Mouse (Mus musculus): Measurements from ENCODE around the gene Ost4. TPM values are rescaled to one million over a fixed set of nuclear protein-coding genes. Genes with fewer than 3 reads are reported as not detected.

Ost4 gene
- polyA plus RNA-seq, 1 experiment from 2014 or later, result 407 TPM

- 41% methylated on average over 15 of the region's 15 CpGs for WGBS
- no peak for DNase-seq (ENCODE audit: low spot score)
- H3K27ac ChIP-seq (replicated peaks), result no peak overlapping the region
- H3K36me3 ChIP-seq (replicated peaks), result peaks cover 14% of the 10 kb centered on the region; the same call in 1 of the 2 replicates
- H3K4me3 ChIP-seq, result no peak overlapping the region
- peaks cover 19% of the 10 kb centered on the region for H3K4me1 ChIP-seq
- H3K9me3 ChIP-seq, result no peaks in the 10 kb centered on the region
- 0 out of 2 replicates have a peak, but pooled peaks cover 9% of the 10 kb centered on the region for H3K27me3 ChIP-seq (replicated peaks; ENCODE audit: low read depth, poor library complexity, severe bottlenecking)
Observed at GRCm38 (mm10) chr5:30864322-30864721, 43.3 kb downstream of the Ost4 start.

- 42% methylated on average over 4 of the region's 4 CpGs for WGBS
- H3K4me3 ChIP-seq, result no peak overlapping the region
- H3K27ac ChIP-seq (replicated peaks), result no peak overlapping the region
- peak; percentile 15 for DNase-seq (ENCODE audit: low spot score)
- peaks cover 14% of the 10 kb centered on the region; the same call in 1 of the 2 replicates for H3K36me3 ChIP-seq (replicated peaks)
- H3K9me3 ChIP-seq, result no peaks in the 10 kb centered on the region
- 0 out of 2 replicates have a peak, but pooled peaks cover 9% of the 10 kb centered on the region for H3K27me3 ChIP-seq (replicated peaks; ENCODE audit: low read depth, poor library complexity, severe bottlenecking)
- peaks cover 14% of the 10 kb centered on the region for H3K4me1 ChIP-seq
Observed at GRCm38 (mm10) chr5:30863852-30864251, 43.7 kb downstream of the Ost4 start.

GRCm38 (mm10) chr5:30856124-30856523, 51.5 kb downstream of the Ost4 start:
- Histone ChIP-seq H3K4me1 (no peaks in the 10 kb centered on the region), H3K36me3 (replicated peaks) (no peaks in the 10 kb centered on the region), H3K4me3 (no peak overlapping the region), H3K27ac (replicated peaks) (no peak overlapping the region), H3K27me3 (replicated peaks; ENCODE audit: low read depth, poor library complexity, severe bottlenecking) (no peaks in the 10 kb centered on the region), H3K9me3 (no peaks in the 10 kb centered on the region)
- DNase-seq (ENCODE audit: low spot score), result no peak
- WGBS, result 82% methylated on average over 2 of the region's 2 CpGs

Other genes with a start within 250 kb of the Ost4 start
- 458 and 467 TPM in 2 replicates for gene Cenpa, start 241.0 kb downstream of the Ost4 start, polyA plus RNA-seq (2016; fragmentation: Nextera tagmentation; extraction: Ambion mirVana)
- 32.8 and 39.6 TPM in 2 replicates for gene Dpysl5, start 196.2 kb downstream of the Ost4 start, polyA plus RNA-seq (2016; fragmentation: Nextera tagmentation; extraction: Ambion mirVana)
- gene Mapre3, start 93.1 kb downstream of the Ost4 start, polyA plus RNA-seq (2016; fragmentation: Nextera tagmentation; extraction: Ambion mirVana), result 15.2 and 15.5 TPM in 2 replicates
- gene Tmem214, start 39.8 kb downstream of the Ost4 start, polyA plus RNA-seq (2016; fragmentation: Nextera tagmentation; extraction: Ambion mirVana), result 68.7 and 71.1 TPM in 2 replicates
- gene Agbl5, start 19.1 kb downstream of the Ost4 start, polyA plus RNA-seq (2016; fragmentation: Nextera tagmentation; extraction: Ambion mirVana), result 21.8 and 26.9 TPM in 2 replicates
- 158 and 162 TPM in 2 replicates for gene Emilin1, start 5.6 kb upstream of the Ost4 start, polyA plus RNA-seq (2016; fragmentation: Nextera tagmentation; extraction: Ambion mirVana)
- gene Khk, start 13.6 kb upstream of the Ost4 start, polyA plus RNA-seq (2016; fragmentation: Nextera tagmentation; extraction: Ambion mirVana), result 8.1 and 9.9 TPM in 2 replicates
- 2.2 and 3.2 TPM in 2 replicates for gene Cgref1, start 37.8 kb upstream of the Ost4 start, polyA plus RNA-seq (2016; fragmentation: Nextera tagmentation; extraction: Ambion mirVana)
- 142 and 150 TPM in 2 replicates for gene Preb, start 52.6 kb upstream of the Ost4 start, polyA plus RNA-seq (2016; fragmentation: Nextera tagmentation; extraction: Ambion mirVana)
- not detected in 2 replicates for gene Tcf23, start 60.9 kb upstream of the Ost4 start, polyA plus RNA-seq (2016; fragmentation: Nextera tagmentation; extraction: Ambion mirVana)
- gene Atraid, start 140.5 kb upstream of the Ost4 start, polyA plus RNA-seq (2016; fragmentation: Nextera tagmentation; extraction: Ambion mirVana), result 60.2 and 64.8 TPM in 2 replicates
- 9.9 and 12.2 TPM in 2 replicates for gene Slc5a6, start 141.1 kb upstream of the Ost4 start, polyA plus RNA-seq (2016; fragmentation: Nextera tagmentation; extraction: Ambion mirVana)
- 64.6 and 71.3 TPM in 2 replicates for gene Cad, start 147.0 kb upstream of the Ost4 start, polyA plus RNA-seq (2016; fragmentation: Nextera tagmentation; extraction: Ambion mirVana)
- gene Dnajc5g, start 198.5 kb upstream of the Ost4 start, polyA plus RNA-seq (2016; fragmentation: Nextera tagmentation; extraction: Ambion mirVana), result not detected in 2 replicates
- 0.59 and 0.85 TPM in 2 replicates for gene Slc30a3, start 200.4 kb upstream of the Ost4 start, polyA plus RNA-seq (2016; fragmentation: Nextera tagmentation; extraction: Ambion mirVana)
- not detected in 2 replicates for gene Trim54, start 208.9 kb upstream of the Ost4 start, polyA plus RNA-seq (2016; fragmentation: Nextera tagmentation; extraction: Ambion mirVana)
- not detected in 2 replicates for gene Ucn, start 231.0 kb upstream of the Ost4 start, polyA plus RNA-seq (2016; fragmentation: Nextera tagmentation; extraction: Ambion mirVana)
- gene Mpv17, start 246.5 kb upstream of the Ost4 start, polyA plus RNA-seq (2016; fragmentation: Nextera tagmentation; extraction: Ambion mirVana), result 63.5 and 70.1 TPM in 2 replicates